Mouse (Mus musculus): Measurements from ENCODE around the gene Rnf34.

GRCm38 (mm10) chr5:122800345-122801010 lies 49.4 kb upstream of the Rnf34 start:
- TF ChIP-seq ZNF384 (IDR thresholded peaks at IDR 0.05; ENCODE audit: low read depth, low read length) = no peak
- TF ChIP-seq ZC3H11A (IDR thresholded peaks at IDR 0.05; ENCODE audit: borderline replicate concordance, low read depth, low read length) = no peak
- no peak for TF ChIP-seq CHD2 (IDR thresholded peaks at IDR 0.05; ENCODE audit: low read depth, low read length)
- no peak for TF ChIP-seq HCFC1 (IDR thresholded peaks at IDR 0.05; ENCODE audit: borderline replicate concordance, insufficient read depth, low read length)
- no peak for TF ChIP-seq MAFK (IDR thresholded peaks at IDR 0.05; ENCODE audit: insufficient read depth, low read depth, low read length)

Measured in ES-E14 (cell line).